Mouse (Mus musculus): ENCODE measurements around the gene Ccdc169.

DNA sequence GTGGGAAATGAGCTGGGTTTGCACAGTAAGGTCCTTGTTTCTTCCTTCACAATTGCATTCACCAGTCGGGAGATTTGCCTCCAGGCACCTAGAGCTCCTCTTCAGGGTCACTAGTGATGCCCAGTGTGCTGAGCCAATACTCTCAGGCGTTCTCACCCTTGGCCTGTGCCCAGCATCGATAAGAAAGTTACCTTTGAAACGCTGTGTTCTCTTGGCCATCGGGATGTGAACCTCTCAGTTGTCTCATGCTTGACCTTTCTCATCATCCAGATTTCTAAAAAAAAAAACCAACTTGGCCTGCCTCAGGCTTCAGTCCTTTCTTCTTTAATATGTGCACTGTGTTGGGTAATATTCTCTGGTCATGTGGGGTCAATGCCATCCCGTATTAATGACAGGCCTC lies 9.3 kb downstream of the Ccdc169 start:
- TF ChIP-seq CTCF (conservative IDR thresholded peaks at IDR 0.05; ENCODE audit: low read length) (no peak), NANOG (IDR thresholded peaks at IDR 0.05; ENCODE audit: borderline replicate concordance, low read length) (no peak), POU5F1 (IDR thresholded peaks at IDR 0.05; ENCODE audit: borderline replicate concordance, low read length) (no peak)
